In the genomic region with DNA sequence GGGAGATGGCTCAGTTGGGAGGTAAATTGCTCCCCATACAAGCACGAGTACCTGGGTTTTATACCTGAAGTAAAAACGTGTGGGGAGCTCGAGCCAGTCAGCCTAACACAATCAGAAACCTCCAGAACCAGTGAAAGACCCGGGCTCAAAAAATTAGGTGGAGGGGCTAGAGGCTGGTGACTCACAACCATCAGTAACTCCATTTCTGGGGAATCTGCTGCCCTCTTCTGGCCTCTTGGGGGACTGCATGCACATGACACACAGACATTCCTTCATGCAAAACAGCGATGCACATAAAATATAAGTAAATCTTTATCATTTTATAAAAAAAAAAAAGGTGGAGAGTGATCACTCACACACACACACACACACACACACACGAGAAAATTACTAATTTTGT, we compare ENCODE assay signal across 9 mouse cellular contexts. TPM values are rescaled to one million over a fixed set of nuclear protein-coding genes. Genes with fewer than 3 reads are reported as not detected.
DNase-seq lines count a peak whose midpoint lies in the region; ATAC-seq and TF ChIP-seq lines count a peak whose summit lies in the region.
"Had no signal": no experiment of that assay in that cellular context is flagged by ENCODE, and none has a peak within 500 bp of the region (broad histone marks: within the 10 kb centered on the region; RNA-seq: fewer than 3 reads in every experiment).

No protein-coding gene starts in this region.

- ATAC-seq in forebrain, postnatal 0 days: no peak
- ATAC-seq in forebrain, embryonic 15.5 days (replicated peaks): no peak
- ATAC-seq in midbrain, embryonic 11.5 days (ENCODE audit: low FRiP score): no peak
- no peak for ATAC-seq in midbrain, embryonic 16.5 days

- no peaks in the 10 kb centered on the region for H3K27me3 ChIP-seq in forebrain, postnatal 0 days (ENCODE audit: insufficient read depth, low read length)
- H3K27me3 ChIP-seq in forebrain, embryonic 15.5 days: no peaks in the 10 kb centered on the region
- H3K27me3 ChIP-seq in midbrain, embryonic 11.5 days (ENCODE audit: control insufficient read depth, insufficient read depth, low read length): no peaks in the 10 kb centered on the region
- H3K27me3 ChIP-seq in midbrain, embryonic 16.5 days (ENCODE audit: control insufficient read depth, insufficient read depth, low read depth, low read length): no peaks in the 10 kb centered on the region

- no peaks in the 10 kb centered on the region for H3K4me1 ChIP-seq in forebrain, postnatal 0 days (ENCODE audit: insufficient read depth)
- H3K4me1 ChIP-seq in forebrain, embryonic 15.5 days: peaks cover 19% of the 10 kb centered on the region
- H3K4me1 ChIP-seq in midbrain, embryonic 11.5 days (ENCODE audit: control insufficient read depth, insufficient read depth, low read length): peaks cover 8% of the 10 kb centered on the region
- H3K4me1 ChIP-seq in midbrain, embryonic 16.5 days (ENCODE audit: control insufficient read depth, insufficient read depth, low read length): peaks cover 8% of the 10 kb centered on the region

- intact Hi-C loops in gastrocnemius, postnatal 36 days (cut with DNase I): loop anchor here (10.0 kb wide), 1 partner anchor 1330 kb away; a partner anchor contains a TSS

- DNase-seq in forebrain, postnatal 0 days: peak; percentile 48
- DNase-seq in midbrain, embryonic 11.5 days (ENCODE audit: low spot score, missing footprints): peak; percentile 93
- peak; percentile 29 for DNase-seq in adrenal gland, postnatal 25 days
- DNase-seq in gastrocnemius, postnatal 36 days: peak; percentile 17 to 48
- peak; percentile 73 for DNase-seq in right cerebral cortex, postnatal 4 days
- no peak for DNase-seq in urinary bladder, postnatal 36 days (ENCODE audit: low spot score in 2 of 2)

- no peak overlapping the region for H3K4me2 ChIP-seq in forebrain, postnatal 0 days (ENCODE audit: low read depth)
- H3K4me2 ChIP-seq in forebrain, embryonic 15.5 days (replicated peaks): no peak overlapping the region
- H3K4me2 ChIP-seq in midbrain, embryonic 11.5 days: no peak overlapping the region
- no peak overlapping the region for H3K4me2 ChIP-seq in midbrain, embryonic 16.5 days (ENCODE audit: low read length)

- TF ChIP-seq CTCF in forebrain, postnatal 0 days (IDR thresholded peaks at IDR 0.05; ENCODE audit: low read depth): peak; percentile 69

- H3K36me3 ChIP-seq in forebrain, postnatal 0 days (ENCODE audit: insufficient read depth): peaks cover 13% of the 10 kb centered on the region; the same call in 1 of the 2 replicates
- peaks cover 17% of the 10 kb centered on the region for H3K36me3 ChIP-seq in forebrain, embryonic 15.5 days
- H3K36me3 ChIP-seq in midbrain, embryonic 11.5 days (ENCODE audit: control insufficient read depth, insufficient read depth, low read length): no peaks in the 10 kb centered on the region
- H3K36me3 ChIP-seq in midbrain, embryonic 16.5 days (ENCODE audit: control insufficient read depth, insufficient read depth, low read length): peaks cover 8% of the 10 kb centered on the region

- H3K9me3 ChIP-seq in forebrain, postnatal 0 days (ENCODE audit: low read length): no peaks in the 10 kb centered on the region
- H3K9me3 ChIP-seq in forebrain, embryonic 15.5 days: no peaks in the 10 kb centered on the region
- H3K9me3 ChIP-seq in midbrain, embryonic 11.5 days (ENCODE audit: control insufficient read depth, low read length): no peaks in the 10 kb centered on the region
- no peaks in the 10 kb centered on the region for H3K9me3 ChIP-seq in midbrain, embryonic 16.5 days (replicated peaks; ENCODE audit: control insufficient read depth, low read length, poor library complexity, severe bottlenecking)
- H3K9me3 ChIP-seq: megakaryocyte, embryonic 14.5 days had no signal

- 65% methylated on average over 6 of the region's 6 CpGs for WGBS in forebrain, postnatal 0 days
- WGBS in forebrain, embryonic 15.5 days: 70% methylated on average over 6 of the region's 6 CpGs
- 69% methylated on average over 6 of the region's 6 CpGs for WGBS in midbrain, embryonic 11.5 days
- WGBS in midbrain, embryonic 16.5 days: 65% methylated on average over 6 of the region's 6 CpGs

- H3K9ac ChIP-seq in forebrain, postnatal 0 days: no peak overlapping the region
- H3K9ac ChIP-seq in forebrain, embryonic 15.5 days (replicated peaks): no peak overlapping the region
- no peak overlapping the region for H3K9ac ChIP-seq in midbrain, embryonic 11.5 days (ENCODE audit: low read length)
- no peak overlapping the region for H3K9ac ChIP-seq in midbrain, embryonic 16.5 days (ENCODE audit: low read depth, low read length)

- no peak overlapping the region for H3K4me3 ChIP-seq in forebrain, postnatal 0 days (ENCODE audit: low read depth, low read length)
- H3K4me3 ChIP-seq in forebrain, embryonic 15.5 days: no peak overlapping the region
- no peak overlapping the region for H3K4me3 ChIP-seq in midbrain, embryonic 11.5 days (ENCODE audit: low read depth, low read length)
- no peak overlapping the region for H3K4me3 ChIP-seq in midbrain, embryonic 16.5 days (ENCODE audit: low read depth, low read length)
- H3K4me3 ChIP-seq: megakaryocyte, embryonic 14.5 days had no signal

- no peak overlapping the region for H3K27ac ChIP-seq in forebrain, postnatal 0 days (ENCODE audit: low read depth, low read length)
- no peak overlapping the region for H3K27ac ChIP-seq in forebrain, embryonic 15.5 days (replicated peaks)
- H3K27ac ChIP-seq in midbrain, embryonic 11.5 days (ENCODE audit: low read depth, low read length): no peak overlapping the region
- H3K27ac ChIP-seq in midbrain, embryonic 16.5 days (ENCODE audit: low read length): no peak overlapping the region

RNA-seq across cellular contexts. Expression of a gene that starts 4.2 kb away (rescaled TPM):
- total RNA-seq in forebrain, postnatal 0 days (2014; rRNA removed): 8.1 and 9.3 TPM in 2 replicates
- 6.1 and 6.8 TPM in 2 replicates for polyA plus RNA-seq in forebrain, postnatal 0 days (2015; fragmentation: Nextera tagmentation; extraction: Ambion mirVana)
- 9.2 and 10.0 TPM in 2 replicates for polyA plus RNA-seq in forebrain, embryonic 15.5 days (2015; fragmentation: Nextera tagmentation; extraction: Ambion mirVana)
- 5.8 and 6.9 TPM in 2 replicates for polyA plus RNA-seq in midbrain, embryonic 11.5 days (2014; fragmentation: Nextera tagmentation; extraction: Ambion mirVana)
- polyA plus RNA-seq in midbrain, embryonic 16.5 days (2015; fragmentation: Nextera tagmentation; extraction: Ambion mirVana): 5.9 and 7.4 TPM in 2 replicates
- total RNA-seq in adrenal gland, postnatal 25 days (2021): 16.1 and 22.9 TPM in 2 replicates
- 10 to 100 TPM; 80.9 to 85.1 TPM for total RNA-seq in gastrocnemius, postnatal 36 days (2021)

RNA-seq across cellular contexts. Expression of a gene that starts 32.4 kb away (rescaled TPM):
- total RNA-seq in forebrain, postnatal 0 days (2014; rRNA removed): 0.15 and 0.38 TPM in 2 replicates
- polyA plus RNA-seq in forebrain, postnatal 0 days (2015; fragmentation: Nextera tagmentation; extraction: Ambion mirVana): 0.08 and 0.13 TPM in 2 replicates
- 0.09 and 0.10 TPM in 2 replicates for polyA plus RNA-seq in forebrain, embryonic 15.5 days (2015; fragmentation: Nextera tagmentation; extraction: Ambion mirVana)
- polyA plus RNA-seq in midbrain, embryonic 11.5 days (2014; fragmentation: Nextera tagmentation; extraction: Ambion mirVana): 0.11 TPM in 1 of 2 replicates, not detected in the other
- polyA plus RNA-seq in midbrain, embryonic 16.5 days (2015; fragmentation: Nextera tagmentation; extraction: Ambion mirVana): 0.26 and 0.39 TPM in 2 replicates
- not detected in 2 replicates for total RNA-seq in adrenal gland, postnatal 25 days (2021)
- total RNA-seq in gastrocnemius, postnatal 36 days (2021): not detected

RNA-seq across cellular contexts. Expression of a gene that starts 46.9 kb away (rescaled TPM):
- total RNA-seq in forebrain, postnatal 0 days (2014; rRNA removed): 31.4 and 44.1 TPM in 2 replicates
- 430 and 467 TPM in 2 replicates for polyA plus RNA-seq in forebrain, postnatal 0 days (2015; fragmentation: Nextera tagmentation; extraction: Ambion mirVana)
- polyA plus RNA-seq in forebrain, embryonic 15.5 days (2015; fragmentation: Nextera tagmentation; extraction: Ambion mirVana): 1,282 and 1,421 TPM in 2 replicates
- 1,627 and 1,717 TPM in 2 replicates for polyA plus RNA-seq in midbrain, embryonic 11.5 days (2014; fragmentation: Nextera tagmentation; extraction: Ambion mirVana)
- 245 and 326 TPM in 2 replicates for polyA plus RNA-seq in midbrain, embryonic 16.5 days (2015; fragmentation: Nextera tagmentation; extraction: Ambion mirVana)
- total RNA-seq in adrenal gland, postnatal 25 days (2021): 233 and 374 TPM in 2 replicates
- 10 to 100 TPM; 15.0 to 16.6 TPM for total RNA-seq in gastrocnemius, postnatal 36 days (2021)

Comparison
In these comparisons a context has a peak if more than half of its experiments do, and no peak if none do; other contexts are left out.
1. DNase-seq: peak in forebrain, postnatal 0 days (single experiment), midbrain, embryonic 11.5 days (single experiment), adrenal gland, postnatal 25 days (single experiment), gastrocnemius, postnatal 36 days (2 of 2) and right cerebral cortex, postnatal 4 days (single experiment); none in urinary bladder, postnatal 36 days (0 of 2).